Mouse (Mus musculus): Measurements from ENCODE around the gene Trio.

Trio gene

GRCm38 (mm10) chr15:27920751-27921150 lies 104.9 kb downstream of the Trio start:
- DNase-seq (ENCODE audit: low read depth, low spot score) = no peak
- H3K27me3 ChIP-seq (ENCODE audit: control insufficient read depth, insufficient read depth, low read length, poor library complexity, severe bottlenecking) = no peaks in the 10 kb centered on the region

GRCm38 (mm10) chr15:27919540-27919939 lies 106.1 kb downstream of the Trio start:
- Histone ChIP-seq H3K27me3 (ENCODE audit: control insufficient read depth, insufficient read depth, low read length, poor library complexity, severe bottlenecking) (no peaks in the 10 kb centered on the region), H3K36me3 (ENCODE audit: control insufficient read depth, insufficient read depth, low read length, poor library complexity, severe bottlenecking) (no peaks in the 10 kb centered on the region)
- DNase-seq (ENCODE audit: low read depth, low spot score) = peak; percentile 81

More at GRCm38 (mm10) chr15:27920751-27921150, 104.9 kb downstream of the Trio start:
- H3K36me3 ChIP-seq (ENCODE audit: control insufficient read depth, insufficient read depth, low read length, poor library complexity, severe bottlenecking) = no peaks in the 10 kb centered on the region

- no peak for DNase-seq (ENCODE audit: low read depth, low spot score)
- Histone ChIP-seq H3K27me3 (ENCODE audit: control insufficient read depth, insufficient read depth, low read length, poor library complexity, severe bottlenecking) (no peaks in the 10 kb centered on the region), H3K36me3 (ENCODE audit: control insufficient read depth, insufficient read depth, low read length, poor library complexity, severe bottlenecking) (no peaks in the 10 kb centered on the region)
These were observed 106.8 kb downstream of the Trio start for GRCm38 (mm10) chr15:27918798-27919197.

GRCm38 (mm10) chr15:27916204-27916603 lies 109.4 kb downstream of the Trio start:
- DNase-seq (ENCODE audit: low read depth, low spot score) = no peak
- Histone ChIP-seq H3K36me3 (ENCODE audit: control insufficient read depth, insufficient read depth, low read length, poor library complexity, severe bottlenecking) (no peaks in the 10 kb centered on the region), H3K27me3 (ENCODE audit: control insufficient read depth, insufficient read depth, low read length, poor library complexity, severe bottlenecking) (no peaks in the 10 kb centered on the region)

DNA sequence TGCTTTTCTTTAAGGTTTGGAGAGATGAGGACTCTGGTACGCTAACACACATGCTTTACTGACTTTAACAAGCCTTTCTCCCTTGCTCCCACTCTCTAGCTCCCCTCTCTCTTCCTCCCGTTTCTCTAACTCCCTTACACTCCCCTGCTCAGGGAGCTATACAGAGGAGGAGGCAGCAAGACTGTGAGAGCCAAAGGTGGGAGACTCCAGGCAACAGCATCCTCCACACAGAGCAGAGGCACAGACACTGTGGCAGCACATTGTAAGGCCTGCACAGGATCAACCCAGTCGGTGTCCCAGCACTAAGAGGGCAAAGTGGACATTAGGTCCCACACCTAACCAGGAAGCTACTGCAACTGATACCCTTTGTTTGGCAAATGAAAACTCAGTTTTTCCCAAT lies 112.6 kb downstream of the Trio start:
- Histone ChIP-seq H3K27me3 (ENCODE audit: control insufficient read depth, insufficient read depth, low read length, poor library complexity, severe bottlenecking) (no peaks in the 10 kb centered on the region), H3K36me3 (ENCODE audit: control insufficient read depth, insufficient read depth, low read length, poor library complexity, severe bottlenecking) (no peaks in the 10 kb centered on the region)
- DNase-seq (ENCODE audit: low read depth, low spot score) = no peak

- no peak for DNase-seq (ENCODE audit: low read depth, low spot score)
- H3K36me3 ChIP-seq (ENCODE audit: control insufficient read depth, insufficient read depth, low read length, poor library complexity, severe bottlenecking) = no peaks in the 10 kb centered on the region
- no peaks in the 10 kb centered on the region for H3K27me3 ChIP-seq (ENCODE audit: control insufficient read depth, insufficient read depth, low read length, poor library complexity, severe bottlenecking)
These were observed 114.5 kb downstream of the Trio start for GRCm38 (mm10) chr15:27911196-27911595.

GRCm38 (mm10) chr15:27910179-27910578 lies 115.5 kb downstream of the Trio start:
- H3K36me3 ChIP-seq (ENCODE audit: control insufficient read depth, insufficient read depth, low read length, poor library complexity, severe bottlenecking) = no peaks in the 10 kb centered on the region
- no peaks in the 10 kb centered on the region for H3K27me3 ChIP-seq (ENCODE audit: control insufficient read depth, insufficient read depth, low read length, poor library complexity, severe bottlenecking)
- no peak for DNase-seq (ENCODE audit: low read depth, low spot score)

DNA sequence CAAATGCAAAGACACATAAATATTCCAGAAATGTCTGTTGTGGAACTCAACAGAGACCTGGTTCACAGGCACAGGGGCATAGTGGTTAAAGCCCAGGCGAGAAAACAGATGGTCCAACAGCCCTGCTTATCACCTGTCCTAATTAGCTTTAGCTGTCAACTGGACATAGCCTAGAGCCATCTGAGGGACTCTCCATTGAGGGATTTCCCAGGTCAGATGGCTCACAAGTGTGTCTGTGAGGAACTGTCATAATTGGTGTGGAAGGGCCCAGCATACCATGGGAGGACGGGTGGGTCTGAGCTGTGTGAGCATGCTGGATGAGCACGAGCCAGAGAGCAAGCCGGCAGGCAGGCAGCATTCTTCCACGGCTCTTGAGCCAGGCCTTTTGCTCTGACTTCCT lies 118.0 kb downstream of the Trio start:
- no peaks in the 10 kb centered on the region for H3K36me3 ChIP-seq (ENCODE audit: control insufficient read depth, insufficient read depth, low read length, poor library complexity, severe bottlenecking)
- no peaks in the 10 kb centered on the region for H3K27me3 ChIP-seq (ENCODE audit: control insufficient read depth, insufficient read depth, low read length, poor library complexity, severe bottlenecking)
- no peak for DNase-seq (ENCODE audit: low read depth, low spot score)

GRCm38 (mm10) chr15:27906409-27906808 lies 119.2 kb downstream of the Trio start:
- Histone ChIP-seq H3K36me3 (ENCODE audit: control insufficient read depth, insufficient read depth, low read length, poor library complexity, severe bottlenecking) (no peaks in the 10 kb centered on the region), H3K27me3 (ENCODE audit: control insufficient read depth, insufficient read depth, low read length, poor library complexity, severe bottlenecking) (no peaks in the 10 kb centered on the region)
- DNase-seq (ENCODE audit: low read depth, low spot score) = no peak

DNA sequence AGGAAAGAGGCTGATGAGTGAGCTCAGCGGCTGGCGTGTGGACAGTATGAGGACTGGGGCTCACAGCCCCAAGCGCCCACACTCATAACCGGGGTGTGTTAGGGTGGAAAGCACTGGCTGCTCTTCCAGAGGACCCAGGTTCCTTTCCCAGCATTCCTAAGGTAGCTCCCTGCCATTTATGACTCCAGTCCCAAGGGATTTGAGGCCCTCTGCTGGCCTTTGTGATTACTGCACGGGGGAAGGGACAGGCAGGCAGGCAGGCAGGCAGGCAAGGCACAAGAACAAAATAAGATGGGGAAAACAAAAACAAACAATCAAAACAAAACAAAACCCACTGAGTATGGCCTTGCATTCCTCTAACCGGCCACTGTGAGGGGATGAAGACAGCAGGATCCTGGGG lies 120.3 kb downstream of the Trio start:
- Histone ChIP-seq H3K36me3 (ENCODE audit: control insufficient read depth, insufficient read depth, low read length, poor library complexity, severe bottlenecking) (no peaks in the 10 kb centered on the region), H3K27me3 (ENCODE audit: control insufficient read depth, insufficient read depth, low read length, poor library complexity, severe bottlenecking) (no peaks in the 10 kb centered on the region)
- no peak for DNase-seq (ENCODE audit: low read depth, low spot score)

DNA sequence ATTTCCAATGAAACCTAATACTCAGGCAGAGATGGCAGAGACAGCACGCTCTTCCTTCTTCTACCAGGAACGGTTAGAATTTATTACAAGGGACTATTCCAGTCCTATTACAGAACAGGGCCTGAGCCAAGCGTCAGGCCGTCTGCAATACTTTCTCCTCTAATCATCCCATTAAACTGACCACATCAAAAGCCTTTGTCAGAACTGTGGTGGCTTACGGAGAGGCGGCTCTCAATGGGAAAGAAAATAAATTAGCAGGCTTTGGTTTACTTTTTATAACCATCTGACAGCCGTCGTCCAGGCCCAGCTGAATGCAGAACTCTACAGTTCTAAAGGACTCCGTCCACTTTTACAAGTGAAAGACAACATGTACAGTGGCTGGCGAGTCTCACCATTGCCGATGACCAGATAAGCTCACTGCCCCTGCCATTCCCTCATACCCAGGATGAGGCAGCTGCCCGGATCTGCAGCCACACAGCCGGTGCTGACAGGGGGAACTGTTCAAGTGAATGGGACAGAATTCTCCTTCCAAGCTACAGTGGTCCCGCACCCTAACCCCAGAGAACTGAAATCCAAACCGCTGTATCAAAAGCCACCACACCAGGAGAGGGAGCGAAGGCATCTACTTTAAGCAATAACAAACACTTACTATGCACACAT lies 121.2 kb downstream of the Trio start:
- no peaks in the 10 kb centered on the region for H3K36me3 ChIP-seq (ENCODE audit: control insufficient read depth, insufficient read depth, low read length, poor library complexity, severe bottlenecking)
- no peaks in the 10 kb centered on the region for H3K27me3 ChIP-seq (ENCODE audit: control insufficient read depth, insufficient read depth, low read length, poor library complexity, severe bottlenecking)
- no peak for DNase-seq (ENCODE audit: low read depth, low spot score)

GRCm38 (mm10) chr15:27901200-27901599 lies 124.4 kb downstream of the Trio start:
- no peaks in the 10 kb centered on the region for H3K36me3 ChIP-seq (ENCODE audit: control insufficient read depth, insufficient read depth, low read length, poor library complexity, severe bottlenecking)
- H3K27me3 ChIP-seq (ENCODE audit: control insufficient read depth, insufficient read depth, low read length, poor library complexity, severe bottlenecking) = no peaks in the 10 kb centered on the region

GRCm38 (mm10) chr15:27898795-27899406 lies 126.7 kb downstream of the Trio start:
- DNase-seq (ENCODE audit: low read depth, low spot score) = no peak
- H3K36me3 ChIP-seq (ENCODE audit: control insufficient read depth, insufficient read depth, low read length, poor library complexity, severe bottlenecking) = no peaks in the 10 kb centered on the region

More at GRCm38 (mm10) chr15:27901200-27901599, 124.4 kb downstream of the Trio start:
- DNase-seq (ENCODE audit: low read depth, low spot score) = no peak

GRCm38 (mm10) chr15:27894112-27894511 lies 131.5 kb downstream of the Trio start:
- DNase-seq (ENCODE audit: low read depth, low spot score) = no peak
- Histone ChIP-seq H3K27me3 (ENCODE audit: control insufficient read depth, insufficient read depth, low read length, poor library complexity, severe bottlenecking) (no peaks in the 10 kb centered on the region), H3K36me3 (ENCODE audit: control insufficient read depth, insufficient read depth, low read length, poor library complexity, severe bottlenecking) (no peaks in the 10 kb centered on the region)

More at GRCm38 (mm10) chr15:27898795-27899406, 126.7 kb downstream of the Trio start:
- H3K27me3 ChIP-seq (ENCODE audit: control insufficient read depth, insufficient read depth, low read length, poor library complexity, severe bottlenecking) = no peaks in the 10 kb centered on the region

GRCm38 (mm10) chr15:27892029-27892428 lies 133.6 kb downstream of the Trio start:
- no peak for DNase-seq (ENCODE audit: low read depth, low spot score)
- H3K27me3 ChIP-seq (ENCODE audit: control insufficient read depth, insufficient read depth, low read length, poor library complexity, severe bottlenecking) = no peaks in the 10 kb centered on the region
- no peaks in the 10 kb centered on the region; the same call in 1 of the 2 replicates for H3K36me3 ChIP-seq (ENCODE audit: control insufficient read depth, insufficient read depth, low read length, poor library complexity, severe bottlenecking)
